Mouse (Mus musculus) thymus, adult 2 months (tissue): ENCODE results near the gene Lrp3.

Experiments used
- CTCF ChIP-seq: fragments of 200-500 bp; IDR thresholded peaks from 2 replicates; pipeline ENCODE4 v1.5.1; 2012; ENCODE audit warnings: mild to moderate bottlenecking, control low read depth, low read length, moderate library complexity, borderline replicate concordance; ENCODE audit not compliant: control insufficient read depth, poor library complexity, insufficient read depth; ENCODE audit errors: extremely low read depth
- POLR2A ChIP-seq: fragments of 200-500 bp; IDR thresholded peaks from 2 replicates; pipeline ENCODE4 v1.6.1; 2012; ENCODE audit warnings: mild to moderate bottlenecking, low read length, control low read depth, moderate library complexity; ENCODE audit not compliant: control insufficient read depth, poor library complexity, insufficient read depth; ENCODE audit errors: extremely low read depth

DNA sequence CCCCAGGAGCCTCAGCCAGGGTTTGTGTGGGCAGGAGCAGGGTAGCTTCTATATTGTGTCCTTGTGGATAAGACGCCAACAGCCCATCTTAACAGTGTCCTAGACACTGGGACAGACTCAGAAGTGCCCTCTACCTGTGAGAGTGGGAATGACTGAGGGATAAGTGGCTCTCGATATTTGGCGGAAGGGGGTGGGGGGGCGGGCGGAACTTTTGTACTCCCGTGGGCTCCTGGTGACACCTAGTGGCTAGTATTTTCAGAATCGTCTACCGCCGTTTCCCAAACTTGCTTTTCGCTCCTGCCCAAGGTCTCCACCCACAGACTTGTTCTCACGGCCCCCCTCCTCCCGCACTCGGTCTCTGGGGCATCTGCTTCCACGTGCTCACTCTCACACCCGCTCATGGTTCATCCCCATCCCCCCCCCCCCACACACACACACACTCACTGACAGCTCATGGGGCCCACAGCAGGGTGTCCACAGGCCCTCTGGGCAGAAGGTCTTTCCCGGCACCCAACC, 43.4 kb downstream of the Lrp3 start:
- no peak for TF ChIP-seq POLR2A
- peak; percentile 37; the same call in 1 of the 2 replicates for TF ChIP-seq CTCF
